Mouse (Mus musculus) G1E (cell line): Measurements from ENCODE around the gene Ankzf1.

Experiments
- CTCF ChIP-seq: IDR thresholded peaks from 2 replicates; pipeline ENCODE4 v1.5.1; 2012; ENCODE audit warnings: low read depth, low read length, inconsistent platforms, mixed read lengths
- GATA1 ChIP-seq: IDR thresholded peaks from 2 replicates; pipeline ENCODE4 v1.6.1; 2012; ENCODE audit warnings: borderline replicate concordance, low read length, inconsistent platforms, mixed read lengths
- POLR2AphosphoS5 ChIP-seq: IDR thresholded peaks from 2 replicates; pipeline ENCODE4 v1.6.1; 2012; ENCODE audit warnings: low read depth, low read length, inconsistent platforms; ENCODE audit not compliant: insufficient replicate concordance
- TAL1 ChIP-seq: conservative IDR thresholded peaks from 2 replicates; pipeline ENCODE4 v1.6.1; 2012; ENCODE audit warnings: low read depth, low read length, inconsistent platforms, mixed read lengths

DNA sequence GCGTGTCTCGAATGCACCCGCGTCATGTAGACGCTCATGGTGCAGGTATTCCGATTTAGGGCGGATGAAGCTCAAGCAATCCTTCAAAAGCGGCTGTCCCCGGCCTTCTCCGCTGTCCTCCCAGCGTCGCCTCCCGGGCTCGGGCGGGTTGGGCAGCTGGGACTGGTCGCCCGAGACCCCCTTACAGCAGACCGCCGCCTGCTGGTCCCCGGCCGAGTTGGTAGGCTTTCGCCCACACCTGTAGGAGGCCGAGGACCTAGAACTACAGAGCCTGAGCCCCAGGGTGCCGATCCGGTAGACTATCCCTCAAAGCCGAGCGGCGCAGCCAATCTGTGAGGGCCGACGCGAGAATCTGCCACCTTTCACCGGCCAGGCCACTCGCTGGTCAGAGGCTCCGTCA is 27.6 kb downstream of the Ankzf1 start, which contains the start of gene Tuba4a:
- TF ChIP-seq CTCF: no peak
- TF ChIP-seq TAL1: no peak
- no peak for TF ChIP-seq POLR2AphosphoS5
- no peak for TF ChIP-seq GATA1
